Mouse (Mus musculus): ENCODE data around the gene Rsph1.

- TF ChIP-seq POLR2A (IDR thresholded peaks at IDR 0.05; ENCODE audit: extremely low read depth, insufficient read depth, low read length) (no peak), CTCF (IDR thresholded peaks at IDR 0.05; ENCODE audit: extremely low read depth, insufficient read depth, low read length) (no peak)
Observed at GRCm38 (mm10) chr17:31273631-31274030, 3.6 kb downstream of the Rsph1 start.

Measured in cortical plate, adult 2 months (tissue).